Mouse (Mus musculus) olfactory bulb, adult 2 months (tissue): ENCODE data around the gene Luzp1. TPM values are rescaled to one million over a fixed set of nuclear protein-coding genes. Genes with fewer than 3 reads are reported as not detected.
A peak's percentile ranks its signal among the peaks of the same experiment; 100 is the strongest.

Experiments used
- H3K27ac ChIP-seq: fragments of 200-500 bp; 2 replicates; pipeline ENCODE4 v1.5.1; 2012; ENCODE audit warnings: low read depth, low read length; ENCODE audit not compliant: insufficient read depth
- H3K4me1 ChIP-seq: fragments of 200-500 bp; 2 replicates; pipeline ENCODE4 v1.6.1; 2012; ENCODE audit warnings: low read length; ENCODE audit not compliant: control insufficient read depth, insufficient read depth
- H3K4me3 ChIP-seq: fragments of 200-500 bp; 2 replicates; pipeline ENCODE4 v1.5.1; 2012; ENCODE audit warnings: mild to moderate bottlenecking, low read depth, low read length, moderate library complexity; ENCODE audit not compliant: insufficient read depth
- CTCF ChIP-seq: fragments of 200-500 bp; IDR thresholded peaks from 2 replicates; pipeline ENCODE4 v1.5.1; 2012; ENCODE audit warnings: low read depth, mild to moderate bottlenecking, low read length, moderate library complexity; ENCODE audit not compliant: insufficient read depth
- POLR2A ChIP-seq: fragments of 200-500 bp; IDR thresholded peaks from 2 replicates; pipeline ENCODE4 v1.6.1; 2012; ENCODE audit warnings: mild to moderate bottlenecking, low read depth, low read length, moderate library complexity; ENCODE audit not compliant: insufficient read depth
- WGBS: fragments of 180-500 bp; shearing (Covaris S2); methylation state at CpG from one replicate; pipeline ENCODE4 v1.1.7; 2018; 5-methylcytosine and 5-hydroxymethylcytosine counted together
- polyA plus RNA-seq: library from polyadenylated mRNA; stranded (reverse); fragments of >200 nt; gene quantifications from 2 replicates; pipeline ENCODE4 v1.2.4, GENCODE M21; 2012; ENCODE audit warnings: low replicate concordance; ENCODE audit not compliant: missing spikeins, insufficient read depth, insufficient read length

Luzp1 gene
- polyA plus RNA-seq, 1 experiment = not detected

DNA sequence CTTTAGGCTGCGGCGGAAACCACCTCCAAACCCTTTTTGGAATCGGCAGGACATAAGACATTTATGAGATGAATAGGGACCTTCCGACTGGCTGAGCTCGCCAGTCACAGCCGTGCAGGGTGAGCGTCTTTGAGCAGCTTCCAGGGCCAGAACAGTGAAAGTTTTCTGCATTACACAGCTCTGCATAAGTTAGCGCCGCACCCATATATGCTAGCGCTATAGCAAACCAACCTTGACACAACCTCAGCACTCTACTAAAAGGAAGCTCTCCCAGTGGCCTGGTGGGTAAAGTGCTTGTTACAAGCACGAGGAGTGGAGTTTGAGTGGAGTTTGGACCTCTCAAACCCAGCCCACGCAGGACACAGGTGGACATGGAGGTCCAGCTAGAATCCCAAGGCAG lies 10.4 kb upstream of the Luzp1 start:
- H3K4me3 ChIP-seq = no peak overlapping the region
- no peak for TF ChIP-seq CTCF
- no peak for TF ChIP-seq POLR2A
- WGBS = 73% methylated on average over 12 of the region's 12 CpGs
- no peak overlapping the region for H3K27ac ChIP-seq
- H3K4me1 ChIP-seq = peaks cover 4% of the 10 kb centered on the region; the same call in 1 of the 2 replicates

DNA sequence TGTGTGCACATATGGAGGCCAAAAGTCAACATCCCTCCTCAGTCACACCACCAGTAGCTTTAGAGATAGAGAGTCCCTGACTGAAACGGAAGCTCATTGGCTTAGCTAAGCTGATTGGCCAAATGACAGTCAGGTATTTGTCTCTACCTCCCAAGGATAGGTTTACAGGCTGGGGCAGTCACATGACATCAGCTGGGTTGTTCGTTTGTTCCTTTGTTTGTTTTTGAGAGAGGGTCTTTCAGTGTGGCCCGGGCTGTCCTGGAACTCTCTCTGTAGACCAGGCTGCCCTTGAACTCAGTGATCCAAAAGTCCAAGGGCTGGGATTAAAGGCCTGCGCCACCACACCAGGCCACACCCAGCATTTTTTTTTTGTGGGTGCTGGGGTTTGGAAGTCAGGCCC lies 8.4 kb upstream of the Luzp1 start:
- WGBS = 78% methylated on average over 4 of the region's 4 CpGs
- H3K4me1 ChIP-seq = peaks cover 4% of the 10 kb centered on the region; the same call in 1 of the 2 replicates
- no peak overlapping the region for H3K27ac ChIP-seq
- no peak overlapping the region for H3K4me3 ChIP-seq
- no peak for TF ChIP-seq POLR2A
- no peak for TF ChIP-seq CTCF

DNA sequence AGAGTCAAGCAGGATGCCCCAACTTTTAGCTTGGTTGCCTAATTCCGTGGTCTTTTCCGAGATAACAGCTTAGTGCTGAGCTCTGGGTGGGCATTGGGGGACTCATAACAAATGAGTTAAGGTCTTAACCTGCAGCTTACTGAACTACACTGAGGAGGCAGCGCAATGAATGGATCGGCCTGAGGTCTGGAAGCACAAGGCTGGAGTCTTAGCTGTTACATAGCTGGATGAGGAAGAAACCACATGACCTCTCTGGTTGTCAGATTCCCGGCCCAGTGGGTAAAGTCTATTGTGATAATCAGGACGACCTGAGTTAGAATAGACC lies 7.8 kb upstream of the Luzp1 start:
- WGBS = 39% methylated on average over 6 of the region's 6 CpGs
- TF ChIP-seq POLR2A (no peak), CTCF (no peak)
- H3K4me1 ChIP-seq = peaks cover 4% of the 10 kb centered on the region; the same call in 1 of the 2 replicates
- no peak overlapping the region for H3K27ac ChIP-seq
- H3K4me3 ChIP-seq = peak overlapping the region; percentile 73

DNA sequence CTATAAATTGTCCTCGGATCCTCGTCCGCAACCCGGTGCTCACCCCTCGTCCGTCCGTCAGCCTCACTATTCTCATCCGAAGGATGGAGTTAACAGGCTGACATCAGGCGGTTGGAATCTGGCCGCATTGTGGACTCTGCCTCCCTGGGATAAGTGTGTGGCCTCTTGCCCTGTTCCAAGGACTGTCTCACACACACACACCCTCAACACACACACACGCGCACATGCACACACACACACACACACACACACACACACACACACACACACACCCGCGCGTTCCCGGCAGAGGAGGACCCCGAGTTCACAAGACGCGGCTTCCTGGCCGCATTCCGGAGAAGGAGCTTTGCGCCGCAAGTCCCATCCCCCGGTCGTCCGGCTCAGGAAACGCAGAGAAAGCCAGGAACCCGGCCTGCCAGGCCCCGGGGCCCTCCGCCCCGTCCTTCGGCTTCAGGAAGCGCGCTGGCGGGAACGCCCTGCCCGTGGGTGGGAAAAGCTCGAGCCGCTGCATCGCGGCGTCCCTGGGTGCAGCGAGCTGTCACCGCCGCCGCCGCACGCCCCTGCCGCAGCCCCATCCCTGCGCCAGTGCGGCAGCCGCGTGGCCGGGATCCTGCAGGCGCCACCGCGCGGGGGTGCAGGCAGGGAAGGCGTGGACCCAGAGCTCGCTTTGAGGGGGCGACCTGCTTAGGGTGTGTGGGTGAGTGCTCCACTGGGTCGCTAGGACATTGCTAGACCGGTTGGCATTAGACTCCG lies 7.3 kb upstream of the Luzp1 start, which contains the start of gene 6030445D17Rik:
TSS of gene 6030445D17Rik (plus strand) at position 165 of the 753 bp plus-strand sequence.
- TF ChIP-seq POLR2A (0 out of 2 replicates have a peak, but pooled peaks have one; percentile 12), CTCF (no peak)
- peaks cover 4% of the 10 kb centered on the region; the same call in 1 of the 2 replicates for H3K4me1 ChIP-seq
- WGBS = 2% methylated on average over 64 of the region's 64 CpGs
- peak within 1 kb of the TSS; percentile 37 for H3K27ac ChIP-seq
- peak within 1 kb of the TSS; percentile 73 for H3K4me3 ChIP-seq

DNA sequence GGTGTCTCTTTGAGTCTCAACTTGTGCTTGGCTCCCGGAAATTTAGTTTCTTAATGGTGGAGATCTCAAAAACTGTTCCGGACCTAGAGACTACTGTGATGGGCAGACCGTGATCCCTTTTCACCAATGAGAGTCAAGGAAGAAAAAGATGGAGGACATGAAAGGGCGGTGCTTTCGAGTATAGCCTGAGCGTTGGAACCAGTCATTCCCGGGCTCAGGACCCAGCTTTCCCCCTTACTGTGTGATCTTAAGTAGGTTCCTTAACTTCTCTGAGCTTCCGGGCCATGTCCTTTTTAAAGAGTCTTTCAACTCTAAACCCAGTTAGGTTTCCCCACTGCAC lies 6.8 kb upstream of the Luzp1 start:
- TF ChIP-seq CTCF (no peak), POLR2A (no peak)
- peak overlapping the region; percentile 37 for H3K27ac ChIP-seq
- H3K4me1 ChIP-seq = peaks cover 4% of the 10 kb centered on the region; the same call in 1 of the 2 replicates
- 2% methylated on average over 8 of the region's 8 CpGs for WGBS
- H3K4me3 ChIP-seq = peak overlapping the region; percentile 73

DNA sequence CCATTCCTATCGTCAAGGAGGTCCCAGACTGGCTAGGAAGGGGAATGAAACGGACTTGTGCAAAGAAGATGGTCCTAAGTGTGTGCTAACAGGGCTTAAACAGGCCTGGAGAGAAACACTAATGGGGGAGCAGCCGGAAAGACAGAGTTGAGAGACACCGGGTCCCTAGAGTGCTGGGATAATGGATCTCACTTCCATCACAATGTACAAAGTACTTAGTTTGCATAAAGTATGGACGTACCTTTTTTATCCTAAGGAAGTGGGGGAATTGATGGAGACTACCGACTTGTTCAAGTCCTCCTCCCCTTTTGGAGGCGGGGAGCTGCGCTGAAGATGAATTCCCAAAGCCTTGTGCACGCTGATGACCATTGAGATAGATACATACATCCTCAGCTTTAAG lies 6.1 kb upstream of the Luzp1 start:
- WGBS = 55% methylated on average over 9 of the region's 9 CpGs
- peaks cover 4% of the 10 kb centered on the region; the same call in 1 of the 2 replicates for H3K4me1 ChIP-seq
- no peak overlapping the region for H3K27ac ChIP-seq
- TF ChIP-seq POLR2A (no peak), CTCF (no peak)
- no peak overlapping the region for H3K4me3 ChIP-seq

DNA sequence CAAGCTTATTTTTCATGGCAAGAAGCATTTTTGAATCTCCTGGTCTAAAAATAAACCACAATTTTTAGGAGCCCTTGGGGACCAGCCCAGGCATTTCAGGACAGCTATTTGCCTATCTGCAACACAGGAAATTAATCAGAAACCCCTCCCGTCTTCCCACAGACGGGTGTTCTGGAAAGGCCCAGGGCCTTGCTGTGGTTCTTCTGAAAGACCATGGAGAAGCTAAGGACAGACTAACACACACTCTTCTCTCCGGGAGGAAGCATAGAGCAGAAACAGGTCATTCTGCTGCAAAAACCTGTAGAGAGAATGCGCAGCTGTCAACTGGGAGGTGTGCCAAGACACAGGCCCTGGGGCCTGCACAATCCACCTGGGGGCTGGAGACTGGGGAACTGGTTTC lies 3.3 kb upstream of the Luzp1 start:
- Histone ChIP-seq H3K4me3 (no peak overlapping the region), H3K27ac (no peak overlapping the region), H3K4me1 (peaks cover 8% of the 10 kb centered on the region)
- TF ChIP-seq POLR2A (no peak), CTCF (no peak)
- 70% methylated on average over 4 of the region's 4 CpGs for WGBS

DNA sequence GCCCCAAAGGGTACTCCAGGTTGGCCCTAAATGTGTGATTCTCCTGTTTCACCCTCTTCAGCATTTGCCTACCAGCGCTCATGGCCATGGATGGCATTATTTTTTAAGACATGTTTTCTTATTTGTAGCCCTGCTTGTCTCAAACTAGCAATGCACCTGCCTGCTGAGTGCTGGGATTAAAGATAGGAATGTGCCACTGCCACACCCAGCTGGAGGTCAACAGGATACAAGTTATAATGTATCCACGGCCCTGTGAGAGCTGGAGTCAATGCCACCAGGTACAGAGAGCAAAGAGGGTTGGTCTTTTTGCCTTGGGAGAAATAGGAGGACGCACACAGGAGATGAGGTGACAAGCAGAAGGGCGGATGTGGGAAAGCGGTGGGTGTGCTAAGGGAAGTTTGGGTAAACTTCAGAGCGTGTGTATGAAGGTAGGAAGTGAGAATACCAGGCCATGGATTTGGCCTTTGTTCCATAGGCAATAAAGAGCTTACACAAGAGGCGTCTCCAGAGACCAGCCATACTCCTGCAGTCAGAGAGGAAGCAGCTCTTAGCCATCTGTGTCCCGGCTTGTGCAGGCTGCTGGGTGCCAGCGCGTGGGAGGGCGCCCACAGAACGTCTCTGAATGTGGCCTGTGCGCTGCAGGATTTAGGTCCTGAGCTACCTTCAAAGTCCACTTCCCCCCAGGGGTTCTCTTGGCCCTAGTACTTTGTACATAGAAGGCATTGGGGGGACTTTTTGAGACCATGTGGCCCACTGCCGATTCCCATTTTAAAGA lies 821 bp upstream of the Luzp1 start:
- no peak for TF ChIP-seq CTCF
- no peak for TF ChIP-seq POLR2A
- no peak overlapping the region for H3K27ac ChIP-seq
- H3K4me1 ChIP-seq = peaks cover 4% of the 10 kb centered on the region
- WGBS = 84% methylated on average over 14 of the region's 14 CpGs
- no peak overlapping the region for H3K4me3 ChIP-seq

DNA sequence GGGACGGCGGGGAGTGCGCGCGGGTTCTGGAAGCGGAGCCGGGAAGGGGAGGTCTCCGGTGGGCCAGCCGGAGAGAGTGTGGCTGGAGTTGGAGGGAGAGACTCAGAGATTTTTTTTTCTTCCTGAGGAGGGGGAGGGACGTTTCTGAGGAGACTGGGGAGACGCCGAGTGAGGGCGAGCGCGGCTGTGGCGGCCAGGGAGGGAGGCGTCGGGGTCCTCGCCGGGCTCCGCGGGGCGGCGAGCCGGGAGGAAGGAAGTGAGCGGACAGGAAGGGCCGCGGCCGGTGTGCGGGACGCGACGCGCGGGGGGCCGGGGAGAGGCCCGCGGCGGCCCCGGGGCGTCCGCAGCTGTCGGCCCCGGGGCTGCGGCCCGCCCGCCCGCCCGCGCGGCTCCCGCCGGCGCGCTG lies 383 bp downstream of the Luzp1 start:
- peak overlapping the region; percentile 93; the same call in 1 of the 2 replicates for H3K27ac ChIP-seq
- H3K4me3 ChIP-seq = peak overlapping the region; percentile 95
- WGBS = under 1% methylated on average over 54 of the region's 55 CpGs
- H3K4me1 ChIP-seq = peaks cover 4% of the 10 kb centered on the region
- 0 out of 2 replicates have a peak, but pooled peaks have one; percentile 2 for TF ChIP-seq POLR2A
- no peak for TF ChIP-seq CTCF
